Mouse (Mus musculus) CH12F3 (cell line): ENCODE measurements at regions not wholly inside any gene's neighbourhood (a gene's known extent, or its start where the extent isn't known, plus 50 kb on each side); places are given as distances from the start of the nearest gene placed in this dataset.

Experiments used
- in situ Hi-C: fragments of 300-500 bp; cut with MboI; formaldehyde crosslinking; loops from 2 replicates; pipeline ENCODE4 v1.14.3; 2020; ENCODE audit warnings: low sequenced_read_pairs

- in situ Hi-C loops = no loop called here
Observed at GRCm38 (mm10) chr5:91198620-91199019, 59.2 kb downstream of the Areg start.

- in situ Hi-C loops = no loop called here
Observed at GRCm38 (mm10) chr5:91200448-91200847, 61.0 kb downstream of the Areg start.

DNA sequence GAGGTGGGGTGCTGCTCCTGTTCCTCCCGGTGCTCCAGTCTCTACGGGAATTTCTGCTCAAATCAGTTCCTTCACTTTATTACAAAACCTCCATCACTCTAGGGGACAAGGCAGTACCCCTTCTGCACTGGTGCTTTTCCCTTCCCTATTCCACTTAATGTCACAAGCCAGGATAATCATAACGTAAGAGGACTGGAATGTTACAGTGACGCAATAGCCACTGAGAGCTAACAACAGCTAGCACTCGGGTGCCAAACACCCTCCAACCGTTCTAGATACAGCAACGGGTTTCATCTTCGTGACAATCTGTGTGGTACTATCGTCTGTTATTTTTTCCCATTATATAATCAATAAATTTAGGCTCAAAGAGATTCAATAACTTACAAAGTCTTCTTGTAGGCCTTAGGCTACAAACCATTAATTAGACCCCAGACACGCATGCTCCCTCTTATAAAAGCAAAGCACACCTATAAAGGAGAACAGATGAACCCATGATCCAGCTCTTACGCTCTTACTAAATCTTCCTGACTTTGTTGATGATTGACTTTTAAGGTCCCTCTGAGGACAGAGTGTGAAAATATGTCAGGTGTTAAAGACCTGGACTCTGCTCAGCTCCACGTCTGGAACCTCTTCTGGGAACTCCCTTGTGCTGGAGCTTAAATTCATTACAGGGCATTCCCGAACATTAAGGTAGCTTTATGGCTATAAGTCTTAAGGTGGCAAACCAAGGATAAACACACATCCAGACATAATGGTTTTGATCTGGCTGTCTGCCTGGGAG, 65.0 kb downstream of the Areg start:
- in situ Hi-C loops = no loop called here

- in situ Hi-C loops = no loop called here
Observed at GRCm38 (mm10) chr5:91205350-91205880, 66.0 kb downstream of the Areg start.

GRCm38 (mm10) chr5:91206569-91207490, 67.4 kb downstream of the Areg start:
- in situ Hi-C loops = no loop called here

GRCm38 (mm10) chr5:91220174-91220573, 80.8 kb downstream of the Areg start:
- in situ Hi-C loops = no loop called here

GRCm38 (mm10) chr5:91241656-91242055, 102.3 kb downstream of the Areg start:
- in situ Hi-C loops = no loop called here

- in situ Hi-C loops = no loop called here
Observed at GRCm38 (mm10) chr5:91247444-91247843, 108.0 kb downstream of the Areg start.

- in situ Hi-C loops = no loop called here
Observed at GRCm38 (mm10) chr5:91261895-91262294, 122.5 kb downstream of the Areg start.

DNA sequence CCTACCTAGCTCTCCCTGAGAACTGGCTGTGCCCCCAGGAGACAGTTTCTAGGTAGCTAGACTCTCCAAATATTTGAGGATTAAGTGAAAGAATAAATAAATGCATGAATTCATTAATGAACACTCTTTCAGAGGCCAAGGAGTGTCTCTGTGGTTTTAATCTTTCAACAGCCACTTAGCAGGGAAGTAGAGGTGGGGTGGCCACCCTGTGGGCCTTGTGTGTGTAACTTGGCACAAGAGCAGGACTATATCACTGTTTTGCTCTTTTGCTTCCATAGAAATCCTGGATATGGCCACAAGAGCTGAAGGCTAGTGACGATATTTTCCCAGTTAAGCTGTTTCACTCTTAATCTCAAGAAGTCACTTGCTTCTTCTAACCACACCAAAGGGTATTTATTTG, 123.1 kb downstream of the Areg start:
- in situ Hi-C loops = no loop called here

GRCm38 (mm10) chr5:91270747-91271146, 131.3 kb downstream of the Areg start:
- in situ Hi-C loops = no loop called here

GRCm38 (mm10) chr5:91271416-91271815, 131.4 kb downstream of the Btc start:
- in situ Hi-C loops = no loop called here

GRCm38 (mm10) chr5:91274411-91274810, 128.4 kb downstream of the Btc start:
- in situ Hi-C loops = no loop called here

GRCm38 (mm10) chr5:91278466-91278865, 124.3 kb downstream of the Btc start:
- in situ Hi-C loops = no loop called here

DNA sequence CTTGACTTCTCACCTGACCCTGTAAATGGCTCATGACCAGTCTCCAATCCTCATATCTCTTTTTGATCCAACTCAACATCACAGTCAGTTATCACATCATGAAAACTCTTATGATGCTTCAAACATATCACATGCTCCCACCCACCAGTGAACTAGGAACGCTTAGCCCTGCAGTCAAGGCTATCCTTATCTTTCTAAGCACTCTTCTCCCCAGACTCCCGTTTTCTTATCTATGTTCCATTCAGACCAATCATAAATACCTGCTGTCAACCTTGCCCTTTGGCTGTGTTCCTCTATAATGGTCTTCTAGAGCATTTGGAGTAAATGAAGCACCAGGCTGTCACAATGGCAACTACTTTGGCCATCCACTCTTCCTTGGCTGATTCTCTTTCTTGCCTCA, 123.3 kb downstream of the Btc start:
- in situ Hi-C loops = no loop called here

GRCm38 (mm10) chr5:91282969-91283368, 119.8 kb downstream of the Btc start:
- in situ Hi-C loops = no loop called here

DNA sequence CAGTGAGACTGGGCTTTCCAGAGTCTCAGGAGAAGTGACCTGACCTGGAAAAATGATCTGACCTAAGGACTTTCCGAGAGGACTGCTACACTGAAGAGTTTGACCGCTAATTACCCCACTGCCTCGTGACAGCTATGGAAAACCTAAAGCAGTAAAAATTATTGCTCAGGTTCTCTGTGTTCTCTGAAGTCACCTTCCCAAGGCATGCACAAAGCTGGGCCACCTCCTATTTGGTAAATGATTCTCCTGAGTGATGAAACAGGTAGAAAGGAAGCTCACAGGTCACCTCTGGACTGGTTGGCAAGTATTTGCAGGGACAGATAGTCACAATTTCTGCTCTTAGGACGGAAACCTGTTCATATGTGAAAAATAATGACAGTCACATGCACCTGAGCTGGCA, 109.7 kb downstream of the Btc start:
- in situ Hi-C loops = no loop called here

- in situ Hi-C loops = no loop called here
Observed at GRCm38 (mm10) chr5:91294957-91295356, 107.8 kb downstream of the Btc start.

- in situ Hi-C loops = no loop called here
Observed at GRCm38 (mm10) chr5:91297068-91297467, 105.7 kb downstream of the Btc start.

GRCm38 (mm10) chr5:91302114-91302513, 100.7 kb downstream of the Btc start:
- in situ Hi-C loops = loop anchor here (25.0 kb wide), 1 partner anchor 315 kb away; no protein-coding TSS in a partner anchor

GRCm38 (mm10) chr5:91302943-91303342, 99.9 kb downstream of the Btc start:
- in situ Hi-C loops = loop anchor here (25.0 kb wide), 1 partner anchor 316 kb away; no protein-coding TSS in a partner anchor
